Mouse (Mus musculus) brain, embryonic 18.5 days (tissue): ENCODE data around the gene Pip4k2c.

ENCODE experiments used
- DNase-seq: peaks from one replicate; pipeline ENCODE4 v3.0.0-alpha.2; 2012; ENCODE audit warnings: low read depth, low spot score

The Pip4k2c gene

DNA sequence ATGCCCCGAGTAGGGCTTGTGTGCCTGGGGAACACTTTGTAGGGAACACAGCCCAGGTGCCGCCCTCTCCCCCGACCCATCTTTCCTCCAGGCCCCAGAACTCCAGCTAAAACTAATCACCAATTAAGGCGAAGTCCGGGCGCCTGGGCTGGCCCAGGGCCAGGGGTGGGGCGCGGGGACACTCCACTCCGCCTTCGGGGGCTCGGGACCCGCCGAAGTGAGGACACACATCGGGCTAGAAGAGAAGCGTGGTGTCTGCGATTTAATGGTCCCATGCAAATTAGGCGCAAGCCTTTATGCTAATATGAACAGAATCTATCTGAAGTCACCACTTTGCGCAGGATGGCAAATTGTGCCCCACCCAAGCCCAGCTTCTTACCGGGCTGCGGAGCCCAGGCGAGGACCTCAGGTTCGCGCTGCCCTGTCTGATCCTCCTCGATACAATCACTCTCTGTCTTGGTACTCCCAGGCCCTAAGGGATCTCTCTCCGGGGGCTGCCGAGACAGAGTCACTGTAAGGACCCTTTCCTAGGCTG is 22.2 kb downstream of the Pip4k2c start:
- DNase-seq: no peak

DNA sequence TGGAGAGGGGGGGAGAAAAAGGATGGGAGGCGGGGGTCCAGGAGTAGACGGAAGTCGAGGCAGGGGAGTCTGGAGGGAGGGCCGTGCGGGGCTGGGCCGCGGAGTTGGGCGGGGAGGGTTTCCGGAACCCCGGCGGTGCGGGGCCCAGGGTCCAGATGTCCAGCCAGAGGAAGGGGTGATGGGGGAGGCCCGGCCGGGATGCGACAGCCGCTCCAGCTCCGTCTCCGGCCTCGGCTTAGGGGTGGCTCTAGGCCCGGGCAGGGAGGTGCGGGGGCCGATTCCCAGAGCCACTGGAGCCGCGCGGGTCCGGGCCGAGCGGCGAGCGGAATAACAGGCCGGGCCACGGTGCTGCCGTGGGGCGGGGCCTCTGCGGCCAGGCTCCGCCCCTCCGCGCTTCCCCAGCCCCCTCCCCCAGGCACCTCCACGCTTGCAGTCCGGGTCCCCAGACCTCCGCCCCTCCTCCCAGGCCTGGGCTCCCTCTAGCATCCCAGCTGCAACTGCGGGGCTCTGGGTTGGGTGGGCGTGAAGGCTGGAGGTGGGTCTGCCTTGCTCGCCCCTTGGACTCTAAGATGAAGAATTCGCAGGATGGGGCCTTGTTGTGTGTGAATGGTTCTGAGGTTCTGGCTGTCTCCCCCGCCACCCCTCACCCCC is 22.8 kb downstream of the Pip4k2c start:
- no peak for DNase-seq

DNA sequence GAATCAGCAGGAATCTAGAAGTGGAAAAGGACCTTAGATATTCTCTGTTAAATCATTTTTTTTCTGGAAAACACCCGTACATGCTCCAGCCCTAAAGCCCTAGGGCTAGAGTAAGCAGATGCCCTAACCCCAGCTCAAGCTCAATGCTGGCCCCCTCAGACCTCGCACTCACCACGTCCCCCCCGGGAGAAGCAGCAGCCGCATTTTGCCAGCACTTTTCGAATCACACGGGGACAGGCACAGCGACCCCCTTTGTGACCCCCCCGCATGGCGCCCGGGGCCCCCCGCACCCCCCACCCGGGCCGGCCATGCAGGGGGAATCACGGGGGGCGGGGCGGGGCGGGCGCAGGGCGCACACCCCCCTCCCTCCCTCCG is 23.3 kb downstream of the Pip4k2c start:
- DNase-seq: no peak

DNA sequence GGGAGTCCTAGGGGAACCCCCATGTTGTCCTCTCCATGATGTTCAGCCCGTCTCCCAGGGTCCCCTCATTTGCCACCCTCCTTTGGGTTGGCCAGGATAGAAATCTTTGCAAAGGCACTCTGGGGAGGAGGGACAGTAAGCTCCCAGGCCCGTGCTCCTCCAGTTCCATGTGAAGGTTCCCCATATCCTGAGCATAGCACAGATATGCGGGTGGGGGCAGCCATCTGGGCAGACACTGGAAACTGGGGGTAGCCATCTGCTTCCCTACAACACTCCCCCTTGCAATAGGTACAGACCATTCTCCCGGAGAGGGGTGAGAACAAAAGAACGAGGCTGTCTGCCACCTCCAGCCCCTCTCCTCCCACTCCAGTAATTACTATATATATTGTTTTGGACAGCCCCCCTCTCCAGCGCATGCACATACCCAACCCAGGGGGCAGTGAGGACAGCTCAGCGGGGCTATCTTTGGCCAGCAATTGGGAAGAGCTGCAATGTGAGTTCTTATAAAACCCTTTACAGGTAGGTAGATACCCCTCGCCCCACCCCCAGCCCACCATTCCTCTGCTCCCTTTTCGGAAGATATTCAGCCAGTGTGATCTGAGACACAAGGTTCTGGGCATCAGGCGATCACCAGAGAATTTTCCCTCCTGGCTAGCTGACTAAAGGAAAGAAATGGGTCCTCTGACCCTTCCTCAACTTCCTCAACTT is 23.9 kb downstream of the Pip4k2c start:
- no peak for DNase-seq

DNA sequence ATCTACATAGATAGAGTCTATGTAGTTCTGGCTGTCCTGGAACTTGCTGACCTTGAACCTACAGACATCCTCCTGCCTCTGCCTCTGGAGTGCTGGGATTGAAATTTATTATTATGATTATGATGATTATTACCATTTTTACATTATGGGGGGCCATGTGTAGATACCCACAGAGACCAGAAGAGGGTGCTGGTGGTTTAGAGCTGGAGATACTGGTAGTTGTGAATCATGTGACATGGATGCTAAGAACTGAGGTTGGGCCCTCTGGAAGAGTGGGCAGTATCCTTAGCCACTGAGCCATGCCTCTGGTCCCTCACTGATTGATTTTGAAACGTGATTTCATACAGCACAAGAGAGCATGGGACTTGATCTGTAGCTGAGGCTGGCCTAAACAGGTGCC is 24.9 kb downstream of the Pip4k2c start:
- no peak for DNase-seq

DNA sequence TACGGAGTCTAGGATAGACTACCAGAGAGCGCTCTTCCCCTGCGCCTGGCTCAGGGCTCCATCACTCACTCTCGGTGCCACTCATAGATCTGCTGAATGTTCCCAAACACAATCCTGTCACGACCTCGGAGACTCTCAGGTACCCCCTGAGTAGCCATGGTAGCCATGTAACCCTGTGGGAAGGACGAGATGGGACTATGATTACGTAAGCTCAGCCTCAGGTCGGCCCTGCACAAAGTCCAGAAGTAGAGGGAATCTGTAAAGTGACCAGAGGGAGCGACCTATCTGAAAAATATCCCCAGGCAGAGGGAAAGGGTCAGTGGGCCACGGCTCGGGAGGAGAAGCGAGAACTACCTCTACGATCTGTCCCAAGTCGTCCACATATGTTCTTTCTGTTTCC is 25.9 kb downstream of the Pip4k2c start:
- DNase-seq: no peak

DNA sequence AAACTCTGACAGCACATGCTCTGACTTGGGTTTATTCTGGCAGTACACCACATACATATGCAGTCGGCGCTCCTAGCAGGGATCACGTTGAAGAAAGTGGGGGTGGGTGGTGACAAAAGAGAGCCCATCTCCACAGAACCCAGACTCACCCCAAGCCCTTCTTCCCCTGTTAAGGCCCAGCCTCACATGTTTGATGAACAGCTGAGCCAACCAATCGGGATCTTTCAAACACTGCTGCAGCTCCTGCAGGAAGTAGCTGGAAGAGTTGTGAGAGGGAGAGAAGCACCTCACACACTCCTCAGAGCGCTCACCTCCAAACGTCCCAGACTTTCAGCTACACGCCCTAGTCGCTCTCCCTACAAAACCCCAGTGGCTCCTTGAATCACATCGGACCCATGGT is 26.3 kb downstream of the Pip4k2c start:
- no peak for DNase-seq

DNA sequence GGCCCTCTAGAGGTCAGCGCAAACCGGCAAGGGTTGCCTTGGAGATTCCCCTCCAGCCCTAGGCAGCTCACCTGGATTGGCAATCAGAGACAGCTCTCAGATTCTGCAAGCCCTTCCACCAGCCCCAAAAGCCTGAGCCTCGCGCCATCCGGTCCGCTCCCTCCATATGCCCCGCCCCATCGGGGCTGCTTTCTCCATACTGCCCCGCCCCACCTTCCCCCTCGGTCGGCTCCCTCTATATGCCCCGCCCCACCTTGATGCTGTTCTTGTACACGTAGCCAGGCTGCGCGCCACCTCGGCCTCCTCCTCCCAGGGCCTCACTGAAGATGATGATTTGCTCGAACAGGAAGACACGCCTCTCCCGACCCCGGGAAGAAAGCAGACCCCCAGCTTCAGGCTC is 27.6 kb downstream of the Pip4k2c start:
- no peak for DNase-seq

DNA sequence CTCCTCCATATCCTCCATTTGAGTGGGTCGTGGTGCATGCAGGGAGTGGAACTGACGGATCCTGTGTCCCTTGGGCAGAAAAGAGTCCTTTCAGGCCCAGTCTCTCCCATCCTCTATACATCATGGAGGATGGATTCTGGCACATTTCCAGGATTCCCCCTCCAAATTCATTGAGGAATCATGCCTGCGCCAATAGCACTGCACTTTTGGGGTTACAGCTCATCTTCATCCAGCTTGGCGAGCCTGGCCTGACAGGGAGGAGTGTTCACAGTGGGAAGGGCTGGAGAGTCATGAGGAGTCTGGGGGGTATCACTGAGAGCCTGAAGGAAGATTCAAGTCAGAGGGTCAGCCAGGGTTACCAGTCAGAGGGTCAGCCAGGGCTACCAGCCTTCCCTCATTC is 28.8 kb downstream of the Pip4k2c start:
- DNase-seq: no peak

DNA sequence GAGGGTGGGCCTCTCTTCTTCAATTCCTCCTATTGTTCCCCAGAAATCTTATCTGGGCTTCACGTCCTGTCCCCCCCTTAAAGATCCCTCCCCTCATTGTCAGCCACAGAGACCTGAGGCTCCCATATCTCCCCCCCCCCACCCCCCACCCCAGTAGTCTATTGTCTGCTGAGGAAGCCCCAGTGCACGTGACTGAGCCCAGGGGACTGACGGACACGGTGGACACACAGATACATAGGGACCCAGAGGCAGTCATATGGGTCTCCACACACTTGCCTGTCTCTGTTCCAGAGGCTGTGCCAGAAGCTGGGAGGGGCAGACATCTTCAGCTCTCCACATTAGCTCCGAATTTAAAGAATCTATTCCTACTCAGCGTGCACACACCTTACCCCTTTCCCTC is 29.8 kb downstream of the Pip4k2c start:
- no peak for DNase-seq

DNA sequence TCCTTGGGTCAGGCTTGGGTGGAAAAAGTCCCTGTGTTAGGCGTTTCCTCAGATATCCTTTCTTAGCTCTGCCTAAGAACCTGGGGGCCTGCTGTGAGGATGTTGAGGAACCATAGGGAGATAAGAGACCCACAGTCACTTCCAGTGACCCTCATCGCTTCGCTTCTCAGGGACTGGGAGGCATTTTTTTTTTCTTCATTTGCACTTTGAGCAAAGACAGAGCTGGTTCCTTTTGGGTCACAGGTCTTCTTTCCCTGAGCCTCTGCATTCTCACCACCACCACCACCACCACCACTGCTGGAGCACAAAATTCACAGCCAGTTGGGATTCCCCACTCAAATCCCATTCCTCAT is 30.7 kb downstream of the Pip4k2c start:
- DNase-seq: no peak

DNA sequence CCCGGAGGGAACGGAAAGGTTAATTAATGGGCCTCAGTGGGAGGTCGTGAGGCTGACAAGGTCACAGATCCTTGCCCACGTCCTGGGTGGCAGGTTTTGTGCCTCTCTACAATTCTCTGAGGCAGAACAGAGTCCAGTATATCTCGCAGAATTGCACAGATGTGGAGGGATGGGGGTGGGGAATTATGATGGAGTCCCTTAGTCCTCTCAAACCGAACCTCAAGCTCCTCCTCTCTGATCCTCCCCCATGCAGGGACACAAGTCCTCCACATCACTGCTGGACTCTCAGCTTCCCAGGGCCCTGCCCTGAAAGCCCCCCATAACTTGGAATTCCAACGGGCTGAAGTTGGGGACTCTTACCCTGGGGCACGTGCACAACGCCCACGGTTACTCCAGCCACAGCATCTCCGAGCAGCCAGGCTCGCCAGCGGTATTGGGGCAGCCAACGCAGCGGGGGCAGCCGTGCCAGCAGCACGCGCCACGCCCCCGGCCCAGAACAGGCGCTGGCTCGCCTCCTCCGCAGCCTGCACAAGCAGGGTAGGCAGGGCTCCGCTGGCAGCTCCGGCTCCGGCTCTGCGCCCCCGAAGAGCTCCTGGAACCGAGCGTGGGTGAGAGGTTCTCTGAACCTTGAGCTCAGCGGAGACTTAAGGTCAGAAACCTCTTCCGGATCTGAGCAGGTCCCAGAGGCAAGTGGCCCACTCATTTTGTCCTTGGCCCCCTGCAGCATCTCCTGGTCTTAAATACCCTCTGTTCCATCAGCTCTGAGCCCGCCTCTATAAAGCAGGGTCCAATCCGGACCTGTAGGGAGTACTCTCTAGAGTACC is 31.3 kb downstream of the Pip4k2c start, which contains the start of gene Slc26a10:
TSS of gene Slc26a10 (minus strand) at position 775 of the 824 bp plus-strand sequence.
- no peak for DNase-seq

DNA sequence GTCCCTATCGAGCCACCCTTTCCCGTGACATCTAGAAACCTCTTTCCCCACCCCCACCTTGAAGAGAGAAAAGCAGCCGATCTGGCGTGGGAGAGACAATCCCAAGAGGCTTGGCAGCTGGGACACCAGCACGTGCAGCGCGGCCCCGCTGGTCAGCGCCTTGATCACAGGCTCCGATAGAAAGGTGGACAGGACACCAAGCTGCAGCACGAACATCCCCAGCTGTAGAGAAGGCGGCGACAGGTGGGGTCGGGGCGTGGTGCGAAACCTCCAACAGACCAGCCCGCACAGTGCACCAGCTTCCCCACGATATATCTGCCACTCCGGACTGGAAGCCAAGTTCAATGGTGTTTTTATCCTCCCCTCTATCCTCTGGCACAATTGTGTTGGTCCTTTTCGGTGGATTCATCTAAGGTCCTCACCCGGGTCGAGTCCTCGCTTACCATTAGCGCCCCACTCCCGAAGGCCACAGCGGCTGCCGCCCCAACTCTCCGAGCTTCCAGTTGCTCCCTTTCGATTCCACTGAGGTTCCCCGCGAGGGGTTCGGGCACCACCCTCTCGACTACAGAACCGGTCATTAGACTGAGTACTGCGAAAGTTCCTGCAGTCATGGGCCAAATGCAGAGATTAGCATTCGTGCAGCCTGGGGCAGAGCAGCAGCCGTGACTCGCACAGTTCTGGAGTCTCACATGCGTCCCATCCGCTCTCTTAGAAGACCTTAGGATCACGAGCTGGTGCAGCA is 32.9 kb downstream of the Pip4k2c start:
- DNase-seq: no peak

DNA sequence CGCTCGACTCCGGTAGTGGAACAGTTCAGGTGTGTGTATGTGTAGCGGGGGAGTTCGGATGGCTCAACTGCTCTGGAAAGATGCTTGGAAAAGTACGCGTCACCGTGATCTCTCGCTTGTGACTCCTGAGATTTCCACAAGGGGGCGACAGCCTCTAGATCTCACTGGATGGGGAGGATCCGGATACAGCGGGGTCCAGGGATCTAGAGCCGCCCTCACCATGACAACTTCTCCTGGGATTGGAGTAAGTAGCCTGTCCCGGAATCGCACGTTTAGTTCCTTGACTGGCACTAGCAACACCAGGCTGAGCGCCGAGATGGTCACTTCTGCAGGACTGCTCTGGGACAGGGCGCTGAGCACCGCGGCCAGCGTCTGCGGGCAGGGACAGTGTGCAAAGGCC is 33.7 kb downstream of the Pip4k2c start:
- DNase-seq: no peak

DNA sequence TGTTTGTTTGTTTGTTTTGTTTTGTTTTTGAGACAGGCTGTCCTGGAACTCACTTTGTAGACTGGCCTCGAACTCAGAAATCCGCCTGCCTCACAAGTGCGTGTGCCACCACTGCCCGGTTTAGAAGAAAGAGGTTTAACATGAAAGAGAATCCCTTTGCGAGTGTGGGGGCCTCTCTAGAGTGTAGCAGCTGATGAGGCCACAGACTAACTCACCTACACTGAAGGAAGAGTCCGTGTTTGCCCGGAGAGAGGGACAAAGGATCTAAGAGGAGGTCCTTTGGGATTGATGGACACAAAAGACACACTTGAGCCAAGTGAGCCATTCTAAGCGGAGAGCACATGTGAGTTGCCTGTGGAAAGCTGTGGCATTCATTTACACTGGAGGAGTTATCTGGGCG is 34.1 kb downstream of the Pip4k2c start:
- no peak for DNase-seq

DNA sequence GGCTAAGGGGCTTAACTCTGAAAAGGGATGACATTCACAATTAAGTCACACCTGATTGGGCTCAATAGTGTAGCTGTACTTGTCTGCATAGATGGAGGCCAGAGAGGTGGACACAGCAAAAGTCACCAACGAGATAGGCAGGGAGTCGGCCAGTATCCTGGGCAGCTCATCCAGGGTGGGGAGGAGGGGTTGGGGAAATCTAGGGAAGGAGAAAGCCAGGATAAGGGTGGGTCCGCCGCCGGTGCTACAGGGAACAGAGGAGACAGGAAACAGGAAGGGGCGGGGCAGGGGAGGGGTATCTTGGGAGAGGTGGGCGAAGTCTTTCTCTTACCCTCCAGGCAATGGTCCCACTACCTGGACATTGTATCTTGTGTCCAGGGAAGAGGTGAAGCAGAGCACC is 34.6 kb downstream of the Pip4k2c start:
- no peak for DNase-seq

DNA sequence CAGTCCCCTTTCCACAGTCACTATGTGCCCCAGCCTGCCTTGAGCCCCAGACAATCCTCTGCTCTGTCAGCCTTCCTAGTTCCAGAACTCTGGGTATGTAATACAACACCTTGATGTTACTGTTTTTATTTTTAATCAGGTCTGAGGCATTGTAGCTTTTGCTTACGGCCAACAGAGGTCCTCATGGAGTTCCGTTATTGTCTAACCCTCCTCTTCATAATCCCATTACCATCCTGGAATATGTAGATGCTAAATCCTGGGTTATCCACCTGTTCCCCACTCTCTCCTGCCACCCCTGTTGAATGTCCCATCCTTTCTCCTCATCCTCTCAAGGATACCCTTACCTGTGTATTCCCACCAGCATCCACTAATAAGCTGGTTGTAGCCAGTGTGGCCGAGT is 35.2 kb downstream of the Pip4k2c start:
- no peak for DNase-seq

DNA sequence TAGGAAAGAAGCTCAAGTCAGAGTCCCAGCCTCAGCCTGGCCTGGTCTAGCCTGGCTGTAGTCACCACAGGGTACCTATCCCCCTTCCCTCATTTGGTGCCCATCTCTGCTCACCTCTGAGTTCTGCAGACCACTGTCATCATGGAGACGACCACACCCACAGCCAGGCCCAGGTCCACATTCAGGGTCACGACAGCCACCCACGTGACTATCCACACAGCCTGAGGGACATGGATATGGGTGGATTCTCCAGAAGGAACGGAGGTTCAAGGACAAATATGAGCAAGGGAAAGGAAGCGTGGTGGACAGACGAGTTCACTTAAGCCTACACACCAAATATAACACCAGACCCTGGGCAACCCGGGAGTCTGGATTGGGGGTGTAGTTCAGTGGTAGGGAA is 37.2 kb downstream of the Pip4k2c start:
- DNase-seq: no peak

DNA sequence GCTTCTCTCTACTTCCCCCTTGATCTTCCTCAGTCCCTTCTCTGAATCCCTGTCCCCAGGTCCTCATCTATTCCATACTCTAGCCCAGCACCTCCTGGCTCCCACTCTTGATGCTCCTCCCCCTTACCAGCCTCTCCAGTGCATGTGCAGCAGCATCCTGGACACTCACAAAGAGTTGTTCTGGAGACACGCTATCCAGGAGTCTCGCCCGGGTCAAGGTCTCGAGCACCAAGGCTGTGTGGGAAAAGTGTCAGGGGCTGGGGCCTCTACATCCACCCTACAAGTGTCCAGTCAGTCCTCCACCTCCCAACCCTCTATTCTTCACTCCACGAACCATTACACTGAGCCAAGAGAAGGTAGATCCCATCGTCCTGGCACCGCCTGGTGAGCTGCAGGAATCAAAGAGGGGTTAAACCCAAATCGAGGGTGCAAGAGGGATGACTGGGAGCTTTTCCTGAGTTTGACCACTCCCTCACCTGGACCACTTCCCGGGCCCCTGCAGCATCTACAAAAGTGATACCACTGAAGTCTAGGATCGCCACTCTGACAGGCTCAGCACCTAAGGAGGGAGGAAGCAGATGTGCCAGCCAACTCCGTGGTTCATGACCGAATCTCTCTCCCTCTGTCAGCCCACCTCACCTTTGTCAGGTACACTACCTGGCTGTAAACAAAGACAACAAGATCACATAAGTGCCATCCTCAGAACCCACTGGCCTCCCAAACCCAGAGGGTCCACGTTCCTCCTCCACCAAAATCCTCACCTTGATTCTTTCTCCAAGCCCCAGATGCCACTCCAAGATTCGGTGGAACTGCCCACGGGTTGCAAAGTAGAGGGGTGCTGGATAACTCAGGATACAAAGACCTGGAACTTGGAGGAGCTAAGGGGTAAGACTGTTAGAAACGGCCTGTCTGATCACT is 38.0 kb downstream of the Pip4k2c start:
- no peak for DNase-seq

DNA sequence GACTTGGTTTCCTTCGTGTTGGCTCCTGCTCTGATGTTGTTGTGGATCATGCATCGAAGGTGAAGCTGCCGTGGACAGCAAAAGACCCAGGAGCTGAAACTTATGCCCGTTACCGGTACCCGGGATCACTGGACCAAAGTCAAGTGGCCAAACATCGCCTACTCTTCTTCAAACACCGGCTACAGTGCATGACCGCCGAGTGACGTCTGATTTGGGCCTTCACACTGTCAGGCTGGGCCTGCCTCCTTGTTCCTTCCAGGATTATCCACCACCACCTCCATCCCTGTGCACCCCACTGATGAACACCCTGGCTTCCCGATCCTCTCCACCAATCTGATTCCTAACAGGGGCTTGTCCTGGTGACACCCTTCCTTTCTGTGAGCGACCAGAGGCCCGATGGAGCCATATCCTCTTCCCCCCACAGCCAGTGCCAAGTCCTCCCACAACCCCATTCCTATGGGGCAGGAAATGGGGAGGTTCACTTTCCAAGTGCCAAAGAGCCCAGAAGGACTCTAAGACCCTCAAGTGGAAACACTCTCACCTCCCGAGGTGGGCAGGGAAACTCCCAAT is 39.7 kb downstream of the Pip4k2c start:
- DNase-seq: no peak
